Mouse (Mus musculus) 3T3-L1 (cell line): ENCODE data around the gene Cebpa.

Source experiments
- DNase-seq: peaks from one replicate; pipeline ENCODE4 v3.0.0-alpha.2; 2015; ENCODE audit warnings: low read depth, low spot score

Gene Cebpa

GRCm38 (mm10) chr7:35118841-35119413, at the start of gene Cebpa:
TSS of gene Cebpa (plus strand) at chr7:35119293.
- peak; percentile 59 for DNase-seq

GRCm38 (mm10) chr7:35076645-35077044, 42.4 kb upstream of the Cebpa start:
- DNase-seq = peak; percentile 59

DNA sequence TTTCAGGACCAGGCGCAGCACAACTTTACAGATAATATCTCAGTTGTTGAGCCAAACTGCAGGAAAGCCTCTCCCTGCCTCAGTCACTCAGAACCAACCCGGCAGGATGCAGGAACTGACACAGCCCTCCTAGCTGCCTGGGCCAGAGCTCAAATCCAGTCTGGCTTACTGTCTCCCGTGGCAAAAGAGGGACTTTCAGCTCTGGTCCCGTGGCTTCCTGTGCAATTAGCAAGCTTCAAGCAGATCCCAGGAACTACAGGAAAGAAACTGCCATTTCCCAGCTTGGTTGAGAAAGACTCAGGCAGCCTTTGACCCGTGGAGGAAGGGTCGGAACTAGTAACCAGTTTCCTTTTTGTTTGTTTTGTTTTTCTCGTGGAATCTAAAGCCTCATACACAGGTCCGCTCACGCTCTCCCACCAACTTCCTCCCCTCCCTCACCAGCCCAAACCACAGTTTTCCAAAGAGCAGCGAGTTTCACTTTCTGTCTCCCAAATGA, 38.2 kb upstream of the Cebpa start:
- DNase-seq = no peak

- no peak for DNase-seq
Observed at GRCm38 (mm10) chr7:35081406-35082104, 37.5 kb upstream of the Cebpa start.

GRCm38 (mm10) chr7:35084565-35085360, 34.3 kb upstream of the Cebpa start:
- no peak for DNase-seq

- DNase-seq = no peak
Observed at GRCm38 (mm10) chr7:35086271-35086861, 32.7 kb upstream of the Cebpa start.

DNA sequence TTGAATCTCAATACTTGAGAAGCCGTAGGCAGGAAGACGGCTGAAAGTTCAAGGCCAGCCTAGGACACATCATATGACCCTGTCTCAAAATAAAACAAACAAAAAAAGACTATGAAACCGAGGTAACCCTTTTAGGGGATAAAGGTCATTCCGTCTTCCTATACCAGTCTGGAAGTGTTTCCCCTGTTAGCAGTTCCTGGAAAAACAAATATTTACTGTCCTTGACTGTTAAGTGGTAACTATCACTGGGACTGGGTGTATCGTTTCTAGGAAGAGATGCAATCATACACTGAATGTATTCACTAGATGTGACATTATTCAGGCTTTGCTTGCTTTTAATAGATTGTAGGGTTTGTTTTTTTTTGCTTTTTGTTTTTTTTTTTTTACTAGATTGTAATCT, 28.5 kb upstream of the Cebpa start:
- DNase-seq = no peak

GRCm38 (mm10) chr7:35094975-35095678, 24.0 kb upstream of the Cebpa start:
- no peak for DNase-seq

DNA sequence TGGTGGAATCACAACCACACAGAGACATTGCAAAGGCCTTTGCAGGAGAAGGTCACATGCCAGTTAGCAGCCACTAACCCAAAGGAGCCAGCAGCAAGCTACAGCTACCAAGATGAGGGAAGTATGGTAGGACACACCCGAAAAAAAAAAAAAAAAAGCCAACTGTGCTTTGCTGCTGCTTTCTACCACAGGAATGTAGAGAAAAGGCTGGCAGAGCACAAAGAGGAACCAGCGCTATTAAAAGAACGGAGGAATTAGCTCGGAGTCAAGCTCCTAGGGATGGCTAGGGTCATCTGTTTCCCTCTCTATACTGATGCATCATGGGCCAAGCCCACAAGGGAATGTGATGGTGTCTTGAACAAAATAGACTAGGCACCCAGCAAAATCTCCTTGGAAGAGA, 20.3 kb upstream of the Cebpa start:
- DNase-seq = peak; percentile 49

DNA sequence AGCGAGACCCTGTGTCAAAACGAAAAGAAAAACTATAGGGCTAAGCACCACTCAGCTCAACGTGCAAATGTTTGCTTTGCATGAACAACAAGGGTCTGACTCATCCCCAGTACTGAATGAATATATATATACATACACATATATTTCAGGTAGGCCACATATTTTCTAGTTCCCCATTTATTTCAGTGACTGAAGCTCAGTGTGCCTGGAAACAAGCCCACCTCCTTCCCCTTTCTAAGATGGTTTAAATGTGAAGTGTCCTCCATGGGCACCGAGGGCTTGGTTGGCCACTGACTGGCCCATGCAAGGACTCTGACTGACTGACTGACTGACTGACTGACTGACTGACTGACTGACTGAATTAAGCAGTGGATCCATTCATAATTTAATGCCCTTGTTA, 19.6 kb upstream of the Cebpa start:
- no peak for DNase-seq

DNA sequence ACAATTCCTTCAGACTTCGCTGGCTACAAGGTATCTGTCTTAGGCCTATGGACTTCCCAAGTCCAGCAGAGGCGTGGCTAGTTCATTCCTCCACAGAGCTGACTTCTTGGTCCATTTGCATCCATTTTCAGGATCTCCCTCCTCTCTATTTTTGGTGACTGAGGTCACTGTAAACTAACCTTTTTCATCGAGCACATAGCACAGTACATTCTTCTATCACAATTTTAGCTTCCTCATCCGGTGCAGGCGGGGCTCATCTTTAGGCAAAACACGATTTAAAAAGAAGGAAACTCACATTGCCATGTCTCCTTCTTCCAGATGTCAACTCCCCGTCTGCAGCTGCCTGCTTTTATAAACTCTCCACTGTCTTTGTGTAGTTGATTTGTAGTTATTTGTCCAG, 12.5 kb upstream of the Cebpa start:
- DNase-seq = no peak

DNA sequence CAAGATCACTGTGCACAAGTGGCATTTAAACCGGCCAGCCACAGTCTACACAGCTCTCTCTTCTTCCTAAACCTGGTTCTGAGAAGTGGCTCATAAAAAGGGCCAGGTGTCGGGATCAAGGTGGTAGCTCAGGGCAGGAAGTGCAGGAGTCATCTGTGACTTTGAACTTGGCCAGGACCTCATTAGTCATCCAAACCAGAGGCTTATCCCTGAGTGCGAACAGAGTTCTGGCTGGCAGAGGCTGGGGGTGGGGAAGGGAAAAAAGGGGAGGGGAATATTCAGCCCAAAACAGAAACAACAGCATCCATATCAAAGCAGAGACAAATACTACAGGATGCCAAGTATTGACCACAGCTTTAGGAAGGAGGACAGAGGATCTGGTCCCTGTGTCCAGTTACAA, 11.5 kb upstream of the Cebpa start:
- no peak for DNase-seq

- no peak for DNase-seq
Observed at GRCm38 (mm10) chr7:35108046-35108445, 11.0 kb upstream of the Cebpa start.

- DNase-seq = no peak
Observed at GRCm38 (mm10) chr7:35108663-35109062, 10.4 kb upstream of the Cebpa start.

DNA sequence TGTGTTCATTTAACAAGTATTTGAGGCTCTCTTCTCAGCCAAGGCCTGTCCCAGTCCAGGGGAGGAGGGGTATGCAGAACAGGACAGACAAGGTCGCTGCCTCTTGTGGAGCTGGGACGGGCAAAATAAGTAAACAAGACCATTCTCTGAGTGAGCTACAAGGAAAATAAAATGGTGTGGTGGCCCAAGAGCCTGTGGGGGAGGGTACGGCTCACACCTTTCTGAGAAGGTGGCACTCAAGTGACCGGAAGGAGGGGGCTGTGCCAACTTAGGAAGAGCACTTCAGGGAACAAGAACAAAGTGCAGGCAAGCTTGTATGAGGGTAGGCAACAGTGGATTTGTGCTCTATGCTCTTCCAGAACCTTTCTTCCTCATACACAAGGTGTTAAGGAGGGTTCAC, 6.0 kb upstream of the Cebpa start:
- DNase-seq = no peak

- DNase-seq = no peak
Observed at GRCm38 (mm10) chr7:35113721-35114120, 5.4 kb upstream of the Cebpa start.

- no peak for DNase-seq
Observed at GRCm38 (mm10) chr7:35116524-35116923, 2.6 kb upstream of the Cebpa start.

GRCm38 (mm10) chr7:35117052-35117451, 2.0 kb upstream of the Cebpa start:
- no peak for DNase-seq

- DNase-seq = no peak
Observed at GRCm38 (mm10) chr7:35117761-35118098, 1.4 kb upstream of the Cebpa start.

DNA sequence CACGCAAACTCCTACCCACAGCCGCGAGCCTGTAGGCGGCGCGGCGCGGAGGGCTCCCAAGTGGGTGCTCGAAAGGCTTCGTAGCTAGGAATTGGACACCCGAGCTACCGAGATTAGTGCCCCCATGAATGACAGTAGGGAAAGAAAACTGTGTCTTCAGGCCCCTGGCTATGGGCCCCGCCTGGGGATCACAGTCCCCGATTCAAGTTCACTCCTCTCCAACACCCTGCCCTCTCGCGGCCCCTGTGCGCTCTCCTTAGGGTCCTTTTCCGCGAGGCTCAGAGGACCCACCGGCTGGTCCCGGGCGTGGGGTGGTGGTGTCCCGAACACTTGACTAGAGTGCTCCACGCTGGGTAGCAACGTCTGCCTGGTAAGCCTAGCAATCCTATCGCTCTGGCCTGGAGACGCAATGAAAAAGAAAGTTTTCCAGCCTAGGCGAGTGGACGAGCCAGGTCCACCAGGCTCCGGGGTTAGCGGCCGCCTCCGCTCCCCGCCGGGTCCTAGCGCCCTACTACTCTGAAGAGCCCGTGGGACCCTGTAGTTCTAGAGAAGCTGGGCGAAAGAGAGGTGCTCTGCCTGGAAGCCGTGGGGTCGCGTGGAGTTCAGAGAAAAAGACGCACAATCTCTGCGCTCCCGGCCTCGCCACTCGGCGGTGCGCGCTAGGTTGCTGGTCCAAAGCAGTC, 853 bp upstream of the Cebpa start:
- peak; percentile 22 for DNase-seq

GRCm38 (mm10) chr7:35119506-35120145, 533 bp downstream of the Cebpa start:
- DNase-seq = no peak
